Comparison of ENCODE assay signal across 8 mouse cellular contexts in genomic region chr19:11044671-11044995, GRCm38 (mm10). TPM values are rescaled to one million over a fixed set of nuclear protein-coding genes. Genes with fewer than 3 reads are reported as not detected.
DNase-seq lines count a peak whose midpoint lies in the region; ATAC-seq and TF ChIP-seq lines count a peak whose summit lies in the region.

No protein-coding gene starts in this region.

- intact Hi-C loops in heart, postnatal 14 days (cut with DNase I), result no loop called here

- H3K27ac ChIP-seq in heart, embryonic 15.5 days, result no peak overlapping the region
- H3K27ac ChIP-seq in bone marrow macrophage, adult 2 months (ENCODE audit: insufficient read depth, low read depth, low read length), result no peak overlapping the region
- no peak overlapping the region for H3K27ac ChIP-seq in hindbrain, embryonic 14.5 days
- no peak overlapping the region for H3K27ac ChIP-seq in midbrain, embryonic 11.5 days (ENCODE audit: low read depth, low read length)
- H3K27ac ChIP-seq in thymus, adult 2 months (ENCODE audit: control insufficient read depth, insufficient read depth, low read length), result no peak overlapping the region

- no peaks in the 10 kb centered on the region for H3K9me3 ChIP-seq in heart, embryonic 15.5 days (replicated peaks)
- H3K9me3 ChIP-seq in hindbrain, embryonic 14.5 days (ENCODE audit: control insufficient read depth, low read length), result no peaks in the 10 kb centered on the region
- H3K9me3 ChIP-seq in midbrain, embryonic 11.5 days (ENCODE audit: control insufficient read depth, low read length), result no peaks in the 10 kb centered on the region

- peak overlapping the region; percentile 43 for H3K4me3 ChIP-seq in heart, embryonic 15.5 days
- 0 out of 2 replicates have a peak overlapping the region, but pooled peaks have one; percentile 2 for H3K4me3 ChIP-seq in bone marrow macrophage, adult 2 months (ENCODE audit: insufficient read depth, low read length)
- H3K4me3 ChIP-seq in hindbrain, embryonic 14.5 days (replicated peaks; ENCODE audit: low read length), result peak overlapping the region; percentile 37
- H3K4me3 ChIP-seq in midbrain, embryonic 11.5 days (ENCODE audit: low read depth, low read length), result peak overlapping the region; percentile 23
- H3K4me3 ChIP-seq in thymus, adult 2 months (ENCODE audit: control insufficient read depth, insufficient read depth, low read length), result no peak overlapping the region

- WGBS in heart, embryonic 15.5 days, result 19% methylated on average over 5 of the region's 5 CpGs
- WGBS in hindbrain, embryonic 14.5 days, result 21% methylated on average over 5 of the region's 5 CpGs
- 48% methylated on average over 5 of the region's 5 CpGs for WGBS in midbrain, embryonic 11.5 days
- WGBS in thymus, adult 2 months, result 38% methylated on average over 5 of the region's 5 CpGs

- no peaks in the 10 kb centered on the region for H3K27me3 ChIP-seq in heart, embryonic 15.5 days
- no peaks in the 10 kb centered on the region for H3K27me3 ChIP-seq in hindbrain, embryonic 14.5 days (ENCODE audit: control insufficient read depth, insufficient read depth, low read length)
- H3K27me3 ChIP-seq in midbrain, embryonic 11.5 days (ENCODE audit: control insufficient read depth, insufficient read depth, low read length), result no peaks in the 10 kb centered on the region
- no peaks in the 10 kb centered on the region for H3K27me3 ChIP-seq in thymus, adult 2 months (ENCODE audit: control insufficient read depth, insufficient read depth, low read length)

- H3K4me2 ChIP-seq in heart, embryonic 15.5 days, result peak overlapping the region; percentile 72
- peak overlapping the region; percentile 64 for H3K4me2 ChIP-seq in hindbrain, embryonic 14.5 days (replicated peaks)
- H3K4me2 ChIP-seq in midbrain, embryonic 11.5 days, result peak overlapping the region; percentile 45

- no peaks in the 10 kb centered on the region for H3K36me3 ChIP-seq in heart, embryonic 15.5 days
- no peaks in the 10 kb centered on the region for H3K36me3 ChIP-seq in hindbrain, embryonic 14.5 days (replicated peaks; ENCODE audit: control insufficient read depth, insufficient read depth)
- H3K36me3 ChIP-seq in midbrain, embryonic 11.5 days (ENCODE audit: control insufficient read depth, insufficient read depth, low read length), result no peaks in the 10 kb centered on the region
- no peaks in the 10 kb centered on the region for H3K36me3 ChIP-seq in thymus, adult 2 months (ENCODE audit: control insufficient read depth, insufficient read depth, low read length)

- no peak for TF ChIP-seq POLR2A in bone marrow macrophage, adult 2 months (IDR thresholded peaks at IDR 0.05; ENCODE audit: borderline replicate concordance, low read depth, low read length)
- TF ChIP-seq POLR2A in thymus, adult 2 months (IDR thresholded peaks at IDR 0.05; ENCODE audit: control insufficient read depth, extremely low read depth, insufficient read depth, low read length, poor library complexity), result no peak

- no peak for DNase-seq in heart, postnatal 14 days
- no peak for DNase-seq in hindbrain, embryonic 14.5 days (ENCODE audit: low spot score)
- no peak for DNase-seq in midbrain, embryonic 11.5 days (ENCODE audit: low spot score, missing footprints)
- DNase-seq in thymus, adult 2 months, result no peak
- no peak for DNase-seq in left cerebral cortex, adult 8-10 months (ENCODE audit: low spot score in 2 of 2)
- DNase-seq in thymus, postnatal 10 days (ENCODE audit: low spot score in 2 of 2), result no peak

- no peak for TF ChIP-seq CTCF in bone marrow macrophage, adult 2 months (IDR thresholded peaks at IDR 0.05; ENCODE audit: low read depth, low read length)
- TF ChIP-seq CTCF in thymus, adult 2 months (IDR thresholded peaks at IDR 0.05; ENCODE audit: borderline replicate concordance, control insufficient read depth, extremely low read depth, insufficient read depth, low read length, poor library complexity), result no peak

- H3K9ac ChIP-seq in heart, embryonic 15.5 days, result peak overlapping the region; percentile 38; the same call in 1 of the 2 replicates
- peak overlapping the region; percentile 54 for H3K9ac ChIP-seq in hindbrain, embryonic 14.5 days
- peak overlapping the region; percentile 42; the same call in 1 of the 2 replicates for H3K9ac ChIP-seq in midbrain, embryonic 11.5 days (ENCODE audit: low read length)

- H3K4me1 ChIP-seq in heart, embryonic 15.5 days (replicated peaks), result peaks cover 3% of the 10 kb centered on the region; the same call in 1 of the 2 replicates
- H3K4me1 ChIP-seq in bone marrow macrophage, adult 2 months (ENCODE audit: control insufficient read depth, insufficient read depth, low read length), result peaks cover 23% of the 10 kb centered on the region
- H3K4me1 ChIP-seq in hindbrain, embryonic 14.5 days (replicated peaks; ENCODE audit: control insufficient read depth, insufficient read depth, low read length), result no peaks in the 10 kb centered on the region
- no peaks in the 10 kb centered on the region for H3K4me1 ChIP-seq in midbrain, embryonic 11.5 days (ENCODE audit: control insufficient read depth, insufficient read depth, low read length)
- H3K4me1 ChIP-seq in thymus, adult 2 months (replicated peaks; ENCODE audit: control insufficient read depth, insufficient read depth, low read length), result peaks cover 5% of the 10 kb centered on the region

- ATAC-seq in heart, embryonic 15.5 days (replicated peaks; ENCODE audit: insufficient number of reproducible peaks, insufficient read depth, low FRiP score, low read depth), result peak; percentile 34
- ATAC-seq in hindbrain, embryonic 14.5 days (ENCODE audit: low FRiP score), result peak; percentile 73; the same call in 1 of the 2 replicates
- ATAC-seq in midbrain, embryonic 11.5 days (ENCODE audit: low FRiP score), result peak; percentile 77

RNA-seq across cellular contexts. Expression of gene Ms4a18, which starts 26.8 kb away (rescaled TPM):
- polyA plus RNA-seq in heart, embryonic 15.5 days (2015; fragmentation: Nextera tagmentation; extraction: Ambion mirVana), result not detected in 2 replicates
- not detected for total RNA-seq in heart, postnatal 14 days (2021)
- polyA plus RNA-seq in bone marrow macrophage, adult 2 months (2012; ENCODE audit: insufficient read depth, insufficient read length, missing spikeins), result not detected in 2 replicates
- polyA plus RNA-seq in hindbrain, embryonic 14.5 days (2014; fragmentation: Nextera tagmentation; extraction: Ambion mirVana), result not detected in 2 replicates
- polyA plus RNA-seq in midbrain, embryonic 11.5 days (2014; fragmentation: Nextera tagmentation; extraction: Ambion mirVana), result not detected in 2 replicates
- 0.28 and 0.38 TPM in 2 replicates for polyA plus RNA-seq in thymus, adult 2 months (2012; rRNA removed)
- not detected for total RNA-seq in left cerebral cortex, adult 8-10 months (2022)

RNA-seq across cellular contexts. Expression of gene Ms4a8a, which starts 36.3 kb away (rescaled TPM):
- polyA plus RNA-seq in heart, embryonic 15.5 days (2015; fragmentation: Nextera tagmentation; extraction: Ambion mirVana), result 0.11 TPM in 1 of 2 replicates, not detected in the other
- 1 to 10 TPM; 1.8 to 2.7 TPM for total RNA-seq in heart, postnatal 14 days (2021)
- not detected in 2 replicates for polyA plus RNA-seq in bone marrow macrophage, adult 2 months (2012; ENCODE audit: insufficient read depth, insufficient read length, missing spikeins)
- polyA plus RNA-seq in hindbrain, embryonic 14.5 days (2014; fragmentation: Nextera tagmentation; extraction: Ambion mirVana), result not detected in 2 replicates
- polyA plus RNA-seq in midbrain, embryonic 11.5 days (2014; fragmentation: Nextera tagmentation; extraction: Ambion mirVana), result not detected in 2 replicates
- 0.70 and 1.8 TPM in 2 replicates for polyA plus RNA-seq in thymus, adult 2 months (2012; rRNA removed)
- total RNA-seq in left cerebral cortex, adult 8-10 months (2022), result under 1 TPM in 1 of 4 experiments, not detected in 3; 0.46 TPM

RNA-seq across cellular contexts. Expression of gene Ms4a15, which starts 51.6 kb away (rescaled TPM):
- polyA plus RNA-seq in heart, embryonic 15.5 days (2015; fragmentation: Nextera tagmentation; extraction: Ambion mirVana), result not detected in 2 replicates
- total RNA-seq in heart, postnatal 14 days (2021), result not detected
- not detected in 2 replicates for polyA plus RNA-seq in bone marrow macrophage, adult 2 months (2012; ENCODE audit: insufficient read depth, insufficient read length, missing spikeins)
- not detected in 2 replicates for polyA plus RNA-seq in hindbrain, embryonic 14.5 days (2014; fragmentation: Nextera tagmentation; extraction: Ambion mirVana)
- polyA plus RNA-seq in midbrain, embryonic 11.5 days (2014; fragmentation: Nextera tagmentation; extraction: Ambion mirVana), result not detected in 2 replicates
- polyA plus RNA-seq in thymus, adult 2 months (2012; rRNA removed), result not detected in 2 replicates
- total RNA-seq in left cerebral cortex, adult 8-10 months (2022), result 1 to 10 TPM in 1 of 4 experiments, not detected in 3; 1.1 TPM
